Mouse (Mus musculus): ENCODE results near the gene Cdk5rap2. TPM values are rescaled to one million over a fixed set of nuclear protein-coding genes. Genes with fewer than 3 reads are reported as not detected.

Cdk5rap2 gene
- polyA plus RNA-seq (2012; ENCODE audit: low replicate concordance): 3.0 and 47.4 TPM in 2 replicates

GRCm38 (mm10) chr4:70409994-70410721 lies at the start of gene Cdk5rap2:
Gene Cdk5rap2 (minus strand): TSS chr4:70410443.

Other genes with a start within 250 kb of the Cdk5rap2 start
- 29.8 and 108 TPM in 2 replicates for gene Megf9, start 124.6 kb upstream of the Cdk5rap2 start, polyA plus RNA-seq (2012; ENCODE audit: low replicate concordance)